Mouse (Mus musculus) lung, postnatal 4 days (tissue): Measurements from ENCODE around the gene Wap.
"Not testable (repeated sequence)": the region's sequence is repeated elsewhere in the genome, so short reads cannot be mapped to it uniquely, and the experiment has no call there.

Experiments
- DNase-seq, 2 experiments: peaks; one replicate each; pipeline ENCODE4 v3.0.0; 2021

Wap gene

DNA sequence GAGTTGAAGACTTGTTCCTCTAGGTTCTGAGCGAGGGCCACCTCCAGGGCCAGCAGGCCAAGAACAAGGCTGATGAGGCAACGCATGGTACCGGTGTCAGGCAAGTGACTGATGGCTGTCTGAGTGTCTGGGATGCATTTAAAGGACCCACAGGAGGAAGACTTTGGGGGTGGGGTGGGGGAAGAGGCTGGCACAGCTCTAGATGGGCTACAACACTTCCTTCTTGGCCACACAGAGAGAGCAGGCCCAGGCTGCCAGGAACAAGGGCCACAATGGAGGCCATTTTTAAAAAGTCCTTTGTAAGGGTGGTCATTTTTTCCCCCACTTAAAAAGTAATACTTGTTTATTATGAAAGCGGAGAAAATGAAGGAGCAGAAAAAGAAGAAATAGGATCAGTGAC is at the start of gene Wap:
Gene Wap, minus strand, starts transcription at position 101 of the 400 bp plus-strand sequence.
- DNase-seq: no peak

- no peak for DNase-seq
Measured at GRCm38 (mm10) chr11:6684741-6685140, 46.3 kb upstream of the Wap start.

GRCm38 (mm10) chr11:6680397-6680818 is 42.0 kb upstream of the Wap start:
- peak; percentile 65 to 75 for DNase-seq

DNA sequence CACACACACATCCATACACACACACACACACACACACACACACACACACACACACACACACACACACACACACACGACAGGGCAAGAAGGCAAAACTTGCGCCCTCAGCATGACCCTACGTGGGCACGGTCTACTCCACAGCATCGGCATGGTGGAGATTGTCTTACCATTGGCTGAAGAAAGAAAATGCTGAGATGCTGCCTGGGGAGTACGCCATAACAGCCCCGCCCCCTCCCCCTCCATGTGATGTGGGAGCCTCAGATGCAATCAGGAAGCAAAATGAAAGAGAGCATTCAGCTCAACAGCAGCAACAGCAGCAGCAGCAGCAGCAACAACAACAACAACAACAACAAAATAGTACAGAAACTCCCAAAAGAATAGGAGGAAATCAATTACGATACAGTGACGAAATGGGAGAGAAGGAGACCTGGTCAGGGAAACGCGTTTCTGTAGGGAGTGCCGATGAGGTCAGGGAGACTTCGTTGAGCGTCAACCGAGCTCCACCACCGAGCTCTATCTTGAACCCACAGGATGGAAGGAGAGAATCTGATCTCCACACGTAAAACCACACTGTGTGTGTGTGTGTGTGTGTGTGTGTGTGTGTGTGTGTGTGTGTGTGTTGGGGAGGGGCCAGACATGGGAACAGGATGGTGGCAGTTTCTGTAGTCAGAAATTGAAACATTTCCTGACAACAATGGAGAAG is 41.4 kb upstream of the Wap start:
- peak in 1 of 2 experiments; percentile 27 for DNase-seq

DNA sequence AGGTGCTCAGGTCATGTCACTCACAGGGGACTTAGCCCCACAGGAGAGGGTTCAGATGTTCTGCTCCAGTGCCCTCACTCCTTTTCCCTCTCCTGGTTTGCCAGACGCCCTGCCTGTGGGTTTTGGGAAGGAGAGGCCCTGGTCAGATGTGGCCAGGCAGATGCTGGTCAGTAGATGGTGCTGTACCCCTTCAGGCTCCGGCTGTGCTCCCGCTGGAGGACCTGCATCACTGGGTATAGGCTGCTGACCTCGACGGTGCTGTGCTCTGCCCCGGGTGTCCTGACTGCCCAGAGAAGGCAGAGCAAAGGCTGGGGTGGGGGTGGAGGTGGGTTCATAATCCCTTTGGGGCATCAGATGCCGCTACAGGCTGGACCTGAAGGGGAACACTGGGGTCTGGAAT is 39.1 kb upstream of the Wap start:
- peak in 1 of 2 experiments; percentile 25 for DNase-seq

- DNase-seq: no peak
Measured at GRCm38 (mm10) chr11:6676641-6677040, 38.2 kb upstream of the Wap start.

GRCm38 (mm10) chr11:6675402-6675801 is 37.0 kb upstream of the Wap start:
- DNase-seq: peak; percentile 40 to 62

DNA sequence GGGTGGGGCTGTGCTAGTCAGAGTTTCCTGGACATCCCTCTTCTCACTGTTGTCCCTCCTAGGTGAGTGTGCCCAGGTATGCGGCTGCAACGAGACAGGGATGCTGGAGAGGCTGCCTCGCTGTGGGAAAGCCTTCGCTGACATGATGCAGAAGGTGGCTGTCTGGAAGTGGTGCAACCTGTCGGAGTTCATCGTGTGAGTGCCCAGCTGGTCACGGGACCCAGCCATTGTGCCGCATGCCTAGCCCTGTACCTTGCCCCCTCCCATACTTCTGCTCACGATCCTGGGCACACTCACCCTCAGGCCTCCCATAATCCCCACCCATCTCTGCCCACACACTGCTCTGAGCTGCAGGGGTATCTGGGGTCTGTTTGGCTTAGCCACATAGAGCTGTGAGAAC is 36.3 kb upstream of the Wap start:
- no peak for DNase-seq

- no peak for DNase-seq
Measured at GRCm38 (mm10) chr11:6670826-6671225, 32.4 kb upstream of the Wap start.

DNA sequence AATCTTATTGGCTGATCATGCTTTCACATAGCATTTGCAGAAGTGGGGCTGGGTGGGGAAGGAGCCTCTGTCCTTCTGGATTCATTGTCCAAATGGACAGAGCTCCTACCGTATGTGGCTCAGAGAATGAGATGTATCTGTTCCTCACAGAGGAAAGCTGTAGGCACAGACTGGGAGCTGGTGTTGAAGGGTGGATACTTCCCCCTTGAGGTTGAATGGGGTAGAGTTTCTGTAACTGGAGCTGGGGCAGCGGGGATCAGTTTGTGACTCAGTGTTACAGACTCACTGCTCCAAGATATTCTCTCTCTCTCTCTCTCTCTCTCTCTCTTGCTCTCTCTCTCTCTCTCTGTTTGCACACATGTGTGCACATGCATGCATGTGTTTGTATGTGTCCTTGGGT is 31.6 kb upstream of the Wap start:
- DNase-seq: no peak

- no peak for DNase-seq
Measured at GRCm38 (mm10) chr11:6669041-6669440, 30.6 kb upstream of the Wap start.

DNA sequence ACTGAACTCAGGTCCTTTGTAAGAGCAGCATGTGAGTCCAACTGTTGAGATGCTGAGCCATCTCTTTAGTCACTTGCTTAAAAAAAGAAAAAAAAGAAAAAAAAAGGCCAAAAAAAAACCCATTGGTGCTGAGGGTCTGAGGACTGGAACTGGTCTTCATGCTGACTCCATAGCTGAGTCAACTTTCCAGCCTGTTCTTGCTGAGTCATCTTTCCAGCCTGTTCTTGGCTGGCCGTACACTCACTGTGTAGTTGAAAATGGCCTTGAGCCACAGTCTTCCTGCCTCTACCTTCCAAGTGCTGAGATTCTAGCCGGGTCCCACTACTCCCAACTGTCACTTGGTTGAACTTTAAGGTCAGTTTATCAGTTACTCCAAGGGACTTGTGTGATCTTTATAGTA is 28.2 kb upstream of the Wap start:
- no peak for DNase-seq

- no peak for DNase-seq
Measured at GRCm38 (mm10) chr11:6661206-6661605, 22.8 kb upstream of the Wap start.

GRCm38 (mm10) chr11:6658271-6658670 is 19.8 kb upstream of the Wap start, which contains the start of gene Ramp3:
Gene Ramp3 (plus strand): TSS chr11:6658521.
- peak in 1 of 2 experiments; percentile 34 for DNase-seq

GRCm38 (mm10) chr11:6654903-6655302 is 16.5 kb upstream of the Wap start:
- DNase-seq: peak in 1 of 2 experiments; percentile 82

DNA sequence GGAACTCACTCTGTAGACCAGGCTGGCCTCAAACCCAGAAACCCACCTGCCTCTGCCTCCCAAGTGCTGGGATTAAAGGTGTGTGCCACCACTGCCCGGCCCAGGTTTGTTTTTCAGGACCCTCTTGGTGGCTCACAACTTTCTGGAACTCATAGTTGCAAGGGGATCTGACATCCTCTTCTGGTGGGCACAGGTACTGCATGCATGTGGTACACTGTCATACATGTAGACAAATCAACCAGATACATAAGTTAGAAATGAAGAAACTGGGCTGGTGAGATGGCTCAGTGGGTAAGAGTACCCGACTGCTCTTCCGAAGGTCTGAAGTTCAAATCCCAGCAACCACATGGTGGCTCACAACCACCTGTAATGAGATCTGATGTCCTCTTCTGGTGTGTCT is 14.5 kb upstream of the Wap start:
- DNase-seq: not testable (repeated sequence)

GRCm38 (mm10) chr11:6650519-6650918 is 12.1 kb upstream of the Wap start:
- no peak for DNase-seq

GRCm38 (mm10) chr11:6647831-6648724 is 9.6 kb upstream of the Wap start:
- no peak for DNase-seq

DNA sequence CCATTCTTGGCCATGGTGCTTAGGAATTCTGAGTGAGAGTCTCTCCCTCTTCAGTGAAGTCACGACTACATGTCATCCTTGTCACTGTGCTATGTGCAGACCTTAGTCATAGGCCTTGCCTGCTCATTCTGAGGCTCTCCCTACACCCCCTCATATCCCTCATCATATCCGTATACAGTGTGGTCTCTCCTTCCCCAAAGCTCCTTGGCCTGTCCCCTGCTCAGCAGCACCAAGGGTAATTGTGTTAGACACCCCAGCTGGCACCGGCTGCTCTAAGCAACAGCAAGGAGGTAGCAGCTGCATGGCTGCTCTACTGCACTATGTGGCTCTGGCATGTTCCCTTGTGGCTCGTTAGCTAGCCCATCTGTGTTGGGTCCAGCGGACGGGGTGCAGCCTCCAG is 6.1 kb upstream of the Wap start:
- no peak for DNase-seq

- DNase-seq: peak; percentile 20 to 41
Measured at GRCm38 (mm10) chr11:6639072-6639471, 635 bp upstream of the Wap start.

DNA sequence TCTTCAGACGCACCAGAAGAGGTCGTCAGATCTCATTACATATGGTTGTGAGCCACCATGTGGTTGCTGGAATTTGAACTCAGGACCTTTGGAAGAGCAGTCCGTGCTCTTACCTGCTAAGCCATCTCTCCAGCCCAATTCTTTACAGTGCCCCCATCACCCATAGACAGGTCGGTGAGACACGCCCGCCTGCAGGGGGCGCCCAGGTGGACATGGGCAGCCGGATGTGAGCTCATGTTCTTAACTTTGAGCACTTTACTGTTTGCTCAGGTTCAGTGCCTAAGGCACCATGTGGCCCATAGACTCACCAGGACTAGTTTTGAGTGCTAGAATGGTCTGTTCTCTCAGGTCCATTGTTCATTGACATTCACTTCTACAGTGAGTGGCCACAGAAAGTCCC is 2.3 kb downstream of the Wap start:
- DNase-seq: no peak

- DNase-seq: peak in 1 of 2 experiments; percentile 47
Measured at GRCm38 (mm10) chr11:6629655-6630054, 8.8 kb downstream of the Wap start.

- peak; percentile 59 to 73 for DNase-seq
Measured at GRCm38 (mm10) chr11:6628568-6628967, 9.9 kb downstream of the Wap start.

- DNase-seq: no peak
Measured at GRCm38 (mm10) chr11:6627731-6628130, 10.7 kb downstream of the Wap start.
